Mouse (Mus musculus) layer of hippocampus, adult 18-20 months (tissue): ENCODE results near the gene Stxbp5l. TPM values are rescaled to one million over a fixed set of nuclear protein-coding genes. Genes with fewer than 3 reads are reported as not detected.
"Not testable (repeated sequence)": the region's sequence is repeated elsewhere in the genome, so short reads cannot be mapped to it uniquely, and the experiment has no call there.

ENCODE experiments used
- DNase-seq, 2 experiments: peaks; one replicate each; pipeline ENCODE4 v3.0.0; 2022; ENCODE audit warnings: low spot score in 2 of 2
- total RNA-seq, 2 experiments: library from RNA; stranded (reverse); gene quantifications; 2 replicates each; pipeline ENCODE4 v1.2.3; 2021

The Stxbp5l gene
- total RNA-seq, 2 experiments from 2014 or later = 119 to 132 TPM

DNA sequence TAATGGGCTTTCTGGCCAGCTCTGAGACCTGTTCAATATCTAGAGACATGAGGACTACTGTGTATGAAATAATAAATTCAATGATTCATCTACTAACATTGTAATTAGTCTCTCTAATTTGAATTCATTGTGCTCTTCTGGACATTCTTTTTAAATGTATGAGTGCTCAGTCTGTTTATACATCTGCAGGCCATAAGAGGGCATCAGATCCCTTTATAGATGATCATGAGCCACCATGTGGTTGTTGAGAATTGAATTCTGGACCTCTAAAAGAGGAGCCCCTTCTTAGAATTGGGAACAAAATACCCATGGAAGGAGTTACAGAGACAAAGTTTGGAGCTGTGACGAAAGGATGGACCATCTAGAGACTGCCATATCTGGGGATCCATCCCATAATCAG lies 92.2 kb downstream of the Stxbp5l start:
- DNase-seq = no peak

DNA sequence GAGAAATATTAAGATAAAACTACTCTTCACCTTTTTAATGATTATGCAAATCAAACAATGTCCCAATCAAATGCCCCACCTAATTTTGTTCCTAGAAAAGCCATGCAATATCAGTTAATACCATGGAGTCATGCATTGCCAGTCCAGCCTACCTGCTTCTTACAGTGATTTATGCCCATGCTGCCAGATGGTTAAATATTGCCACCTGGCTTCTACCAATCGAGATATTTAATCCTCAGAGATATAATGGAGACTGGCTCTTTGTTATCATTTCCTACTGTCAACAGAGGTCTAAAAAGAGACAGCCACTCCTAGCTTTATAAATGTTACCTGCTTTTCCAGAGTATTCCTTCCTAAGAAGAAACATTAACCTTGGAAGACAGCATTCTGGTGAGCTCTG lies 104.6 kb downstream of the Stxbp5l start:
- DNase-seq = no peak

DNA sequence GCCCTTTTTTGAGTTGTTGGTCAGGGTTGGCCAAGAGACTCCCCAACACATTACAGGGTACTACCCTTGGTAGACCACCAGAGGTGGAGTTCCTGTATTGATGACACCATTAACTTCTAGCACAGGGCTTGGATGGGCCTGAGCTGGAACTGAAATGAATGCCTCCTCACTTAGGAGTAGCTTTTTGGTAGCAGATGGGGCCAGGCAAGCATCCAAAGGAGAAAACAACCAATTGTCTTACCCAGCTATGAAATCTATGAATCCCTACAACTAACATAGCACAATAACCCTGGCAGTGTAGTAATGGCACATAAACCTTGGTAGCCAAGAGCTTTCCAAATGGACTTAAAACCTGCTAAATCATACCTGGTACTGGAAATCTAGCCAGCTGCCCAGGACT lies 111.1 kb downstream of the Stxbp5l start:
- peak in 1 of 2 experiments; percentile 34 for DNase-seq

DNA sequence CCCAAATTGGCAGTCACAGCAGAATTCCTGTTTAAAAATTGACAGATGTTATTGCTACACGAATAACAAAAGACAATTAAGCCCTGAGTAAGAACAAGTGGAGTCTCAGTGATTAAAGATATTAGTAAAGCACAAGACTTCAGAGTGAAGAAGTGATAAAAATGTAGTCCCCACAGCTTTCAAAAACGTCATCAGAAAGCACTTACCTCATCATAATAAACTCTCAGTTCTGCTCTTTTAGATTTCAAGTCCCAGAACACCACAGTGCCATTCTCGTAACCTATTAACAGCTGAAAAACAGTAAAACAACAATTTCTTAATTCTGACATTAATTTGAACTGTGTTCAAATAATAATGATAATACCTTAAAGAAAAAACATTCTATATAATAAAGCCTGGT lies 123.1 kb downstream of the Stxbp5l start:
- no peak for DNase-seq

- DNase-seq = no peak
Observed at GRCm38 (mm10) chr16:37219151-37219550, 165.6 kb downstream of the Stxbp5l start.

DNA sequence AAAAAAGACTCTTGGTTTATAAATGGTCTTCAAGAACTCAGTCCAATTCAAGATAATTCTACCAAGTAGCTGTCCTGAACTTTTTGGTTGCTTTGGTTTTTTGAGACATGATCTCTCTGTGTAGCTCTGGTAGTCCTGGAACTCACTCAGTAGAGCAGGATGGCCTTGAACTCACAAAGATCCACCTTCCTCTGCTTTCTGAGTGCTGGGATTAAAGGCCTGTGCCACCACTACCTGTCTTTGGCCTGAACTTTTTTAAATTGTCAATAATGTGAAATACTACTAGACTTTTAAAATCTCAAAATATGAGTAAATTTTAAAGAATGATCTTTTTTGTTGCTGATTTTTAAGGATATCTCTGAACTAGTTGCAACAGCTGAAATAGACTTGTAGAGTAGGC lies 176.0 kb downstream of the Stxbp5l start:
- no peak for DNase-seq

DNA sequence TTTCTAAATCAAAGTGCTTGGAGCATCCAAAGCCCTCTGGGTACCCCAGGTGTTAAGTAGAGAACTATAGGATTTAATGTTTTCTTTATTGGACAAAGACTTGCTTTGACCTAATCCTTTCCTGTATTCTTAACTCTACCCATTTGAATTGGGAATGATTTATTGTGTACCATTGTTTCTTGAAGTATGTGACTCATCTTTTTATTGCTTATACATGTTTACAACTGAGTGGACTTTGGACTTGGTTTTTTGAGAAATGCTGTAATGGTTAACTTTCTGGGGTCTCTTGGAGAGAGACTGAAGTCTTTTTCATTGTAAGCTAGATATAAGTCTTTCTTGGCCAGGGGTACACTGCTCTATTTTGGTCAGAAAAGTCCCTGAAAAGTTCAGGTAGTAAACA lies 190.6 kb downstream of the Stxbp5l start:
- no peak for DNase-seq

DNA sequence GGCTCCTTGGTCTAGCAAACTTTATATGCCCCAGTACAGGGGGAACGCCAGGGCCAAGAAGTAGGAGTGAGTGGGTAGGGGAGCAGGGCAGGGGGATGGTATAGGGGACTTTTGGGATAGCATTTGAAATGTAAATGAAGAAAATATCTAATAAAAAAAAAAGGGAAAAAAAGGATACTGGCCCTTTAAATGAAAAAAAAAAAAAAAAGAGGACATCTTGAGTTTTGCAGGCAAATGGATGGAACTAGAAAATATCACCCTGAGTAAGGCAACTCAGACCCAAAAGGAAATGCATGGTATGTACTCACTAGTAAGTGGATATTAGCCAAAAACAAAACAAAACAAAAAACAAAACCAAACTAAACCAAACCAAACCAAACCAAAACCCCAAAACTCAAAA lies 259.6 kb downstream of the Stxbp5l start:
- not testable (repeated sequence) for DNase-seq

GRCm38 (mm10) chr16:37109285-37109684 lies 275.5 kb downstream of the Stxbp5l start:
- peak in 1 of 2 experiments; percentile 70 for DNase-seq

DNA sequence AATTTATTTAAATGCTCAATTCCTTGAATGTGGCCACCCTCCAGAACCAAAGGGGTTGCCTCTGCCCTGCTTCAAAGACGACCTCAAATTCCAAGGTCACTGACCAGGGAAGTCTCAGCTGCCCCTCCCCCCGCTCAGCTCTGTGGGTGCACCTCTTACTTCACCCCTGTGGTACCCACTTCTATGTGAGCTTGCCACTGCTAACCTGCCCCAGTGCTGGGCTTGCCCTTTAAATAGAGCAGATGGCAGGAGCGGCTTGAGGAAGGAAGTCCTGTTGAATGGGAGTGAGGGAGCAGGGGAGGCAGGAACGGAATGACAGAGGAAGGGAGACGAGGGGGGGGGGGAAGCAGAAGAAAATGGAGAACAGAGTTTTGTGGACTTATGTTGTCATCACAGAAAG lies 276.0 kb downstream of the Stxbp5l start:
- DNase-seq = no peak

DNA sequence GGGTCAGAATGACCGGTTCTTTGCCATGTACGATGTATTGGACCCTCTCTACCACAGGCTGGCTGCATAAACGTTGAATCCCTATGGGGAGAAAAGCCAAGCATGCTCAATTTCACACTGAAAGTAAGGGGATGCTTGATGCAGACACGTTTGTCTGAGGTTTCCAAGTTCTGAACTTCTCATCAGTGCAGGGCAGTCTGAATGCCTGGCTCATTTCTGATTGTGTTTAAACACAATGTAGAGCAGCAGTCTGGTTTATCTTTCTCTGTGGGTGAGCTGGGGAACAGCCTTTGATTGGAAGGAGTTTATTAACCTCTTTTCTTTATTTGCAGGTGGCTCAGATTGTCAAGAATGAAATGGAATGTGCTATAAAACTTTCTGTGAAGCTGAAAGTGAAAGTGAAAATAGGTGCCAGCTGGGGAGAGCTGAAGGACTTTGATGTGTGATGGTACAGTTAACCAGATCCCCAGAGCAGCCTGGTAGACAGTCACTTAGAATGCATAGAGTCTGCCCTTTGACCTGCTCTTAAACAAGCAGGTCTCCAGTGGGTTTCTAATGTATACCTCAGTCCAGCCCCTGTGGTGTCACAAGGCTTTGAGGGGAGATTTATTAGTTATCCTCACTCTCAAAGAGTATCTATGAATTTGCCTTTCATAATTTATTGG lies 290.5 kb downstream of the Stxbp5l start:
- DNase-seq = no peak

- DNase-seq = no peak
Observed at GRCm38 (mm10) chr16:37089648-37090047, 295.1 kb downstream of the Stxbp5l start.

GRCm38 (mm10) chr16:37072354-37072753 lies 312.4 kb downstream of the Stxbp5l start:
- DNase-seq = no peak

Other genes starting within 250 kb of the Stxbp5l start
- gene Gtf2e1, start 154.8 kb upstream of the Stxbp5l start, total RNA-seq = 10 to 100 TPM; 16.5 to 17.5 TPM
- 1 to 10 TPM; 8.1 to 8.6 TPM for gene Rabl3, start 154.9 kb upstream of the Stxbp5l start, total RNA-seq
- gene Hgd, start 195.2 kb upstream of the Stxbp5l start, total RNA-seq = not detected